Mouse (Mus musculus) left cerebral cortex, postnatal 25 days (tissue): ENCODE data around the gene Haao. TPM values are rescaled to one million over a fixed set of nuclear protein-coding genes. Genes with fewer than 3 reads are reported as not detected.
A peak's percentile ranks its signal among the peaks of the same experiment; 100 is the strongest.
"Not testable (repeated sequence)": the region's sequence is repeated elsewhere in the genome, so short reads cannot be mapped to it uniquely, and the experiment has no call there.

Experiments used
- DNase-seq, 2 experiments: peaks; one replicate each; pipeline ENCODE4 v3.0.0; 2022; ENCODE audit warnings: low spot score in 2 of 2, mixed read lengths in 1 of 2
- intact Hi-C: fragments of 180-260 bp; cut with DNase I; formaldehyde crosslinking; loops from one replicate; pipeline ENCODE4 v1.15.1; 2025
- total RNA-seq, 2 experiments: library from RNA; stranded (reverse); gene quantifications; 2 replicates each; pipeline ENCODE4 v1.2.3; 2021

The Haao gene
- total RNA-seq, 2 experiments from 2014 or later, result not detected

DNA sequence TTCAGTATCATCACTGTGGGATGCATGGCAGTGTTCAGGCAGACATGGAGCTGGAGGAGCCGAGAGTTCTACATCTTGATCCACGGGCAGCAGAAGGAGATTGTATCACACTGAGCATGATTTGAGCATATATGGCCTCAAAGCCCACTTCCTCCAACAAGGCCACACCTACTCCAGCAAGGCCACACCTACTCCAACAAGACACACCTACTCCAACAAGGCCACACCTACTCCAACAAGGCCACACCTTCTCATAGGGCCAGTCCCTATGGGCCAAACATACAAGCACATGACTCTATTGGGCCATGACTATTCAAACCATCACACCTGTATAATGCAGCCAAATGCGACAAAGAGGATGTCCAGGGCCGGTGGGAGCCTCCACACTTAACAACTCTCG is 23.6 kb upstream of the Haao start:
- no peak for DNase-seq
- intact Hi-C loops, result no loop called here

DNA sequence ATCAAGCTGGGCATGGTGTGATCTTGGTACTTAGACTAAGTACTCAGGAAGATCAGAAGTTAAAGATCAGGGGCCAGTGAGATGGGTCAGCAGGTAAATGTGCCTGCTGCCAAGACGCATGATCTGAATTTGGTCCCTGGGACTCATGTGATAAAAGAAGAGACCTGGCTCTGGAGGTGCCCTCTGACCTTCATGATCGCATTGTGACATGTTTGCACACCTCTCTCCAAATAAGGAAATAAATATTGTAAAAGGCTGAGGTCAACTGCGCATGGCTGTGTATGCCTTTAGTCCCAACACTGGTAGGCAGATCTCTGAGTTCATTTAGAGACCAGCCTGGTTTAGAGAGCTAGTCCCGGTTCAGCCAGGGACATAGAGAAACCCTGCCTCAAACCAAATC is 22.6 kb upstream of the Haao start:
- intact Hi-C loops, result no loop called here
- DNase-seq, result no peak

DNA sequence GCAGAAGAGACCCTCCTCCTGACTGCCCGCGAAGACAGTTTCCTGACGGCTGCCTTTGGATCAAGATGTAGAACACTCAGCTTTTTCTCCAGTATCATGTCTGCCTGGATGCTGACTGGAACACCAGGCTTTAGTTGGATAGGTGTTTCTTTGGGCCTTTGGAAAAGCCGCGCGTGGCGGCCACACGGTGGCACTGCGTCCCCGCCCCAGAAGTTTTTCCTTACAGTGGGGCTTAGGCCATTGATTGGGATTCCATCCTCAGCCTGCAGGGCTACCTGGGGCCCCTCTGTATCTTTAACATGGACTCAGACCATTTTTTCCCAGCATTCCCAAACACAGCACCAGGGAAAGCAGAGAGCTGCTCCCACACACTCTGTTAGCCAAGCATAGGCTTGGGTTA is 18.8 kb upstream of the Haao start:
- DNase-seq, result no peak
- intact Hi-C loops, result no loop called here

DNA sequence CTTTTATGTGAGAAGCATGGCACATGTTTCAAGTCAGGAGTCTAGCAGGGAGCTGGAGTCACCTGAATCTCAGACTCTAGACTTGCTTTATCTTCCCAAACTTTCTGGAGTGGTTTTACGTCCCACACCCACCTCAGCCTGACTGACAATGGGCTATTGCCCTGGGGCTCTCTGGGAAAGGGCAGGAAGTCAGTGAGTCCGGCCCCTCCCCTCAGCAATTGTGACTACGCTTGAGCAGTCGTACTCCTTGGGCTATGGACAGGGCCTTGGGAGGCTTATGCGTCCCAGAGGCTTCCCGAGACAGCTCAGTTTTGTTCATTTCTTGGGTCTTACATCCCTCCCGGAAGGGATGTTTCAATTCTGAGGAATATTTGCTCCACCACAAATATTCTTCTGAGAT is 17.6 kb upstream of the Haao start:
- no peak for DNase-seq
- intact Hi-C loops, result no loop called here

DNA sequence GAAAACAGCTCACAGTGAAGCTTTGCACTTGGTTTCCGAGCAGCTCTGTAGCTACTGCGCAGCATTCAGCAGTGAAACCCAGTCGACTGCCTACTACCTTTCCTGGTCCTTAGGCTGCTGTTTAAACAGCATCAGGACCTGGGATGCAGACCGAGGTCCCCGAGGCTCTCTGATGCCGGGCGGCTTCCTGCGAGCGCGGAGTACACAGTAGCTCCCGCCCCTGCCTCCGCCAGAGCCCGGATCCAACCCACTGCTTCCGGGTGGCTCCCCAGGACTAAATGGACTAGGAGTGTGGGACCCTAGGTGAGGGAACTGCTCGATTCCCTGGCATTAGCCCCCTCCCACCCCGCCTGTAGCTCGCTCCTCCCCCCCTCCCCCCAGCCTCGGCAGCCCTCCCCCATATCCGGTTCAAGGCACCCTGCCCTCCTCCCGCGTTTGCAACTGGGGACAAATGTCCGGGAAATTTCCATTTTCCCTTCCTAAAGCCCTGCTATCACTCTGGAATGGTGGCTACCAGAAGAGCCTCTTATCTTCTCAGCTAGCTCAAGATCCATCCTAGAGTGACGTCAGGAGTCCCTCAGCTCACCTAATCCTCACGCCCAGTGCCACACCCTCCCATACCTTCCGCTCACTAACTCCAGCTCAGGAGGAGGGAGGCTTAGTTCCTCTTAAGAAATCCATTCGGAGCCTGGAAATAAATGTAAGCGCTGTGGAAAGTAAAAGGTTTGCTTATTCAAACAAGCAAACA is 14.5 kb upstream of the Haao start:
- intact Hi-C loops, result no loop called here
- DNase-seq, result peak; percentile 52 to 71

DNA sequence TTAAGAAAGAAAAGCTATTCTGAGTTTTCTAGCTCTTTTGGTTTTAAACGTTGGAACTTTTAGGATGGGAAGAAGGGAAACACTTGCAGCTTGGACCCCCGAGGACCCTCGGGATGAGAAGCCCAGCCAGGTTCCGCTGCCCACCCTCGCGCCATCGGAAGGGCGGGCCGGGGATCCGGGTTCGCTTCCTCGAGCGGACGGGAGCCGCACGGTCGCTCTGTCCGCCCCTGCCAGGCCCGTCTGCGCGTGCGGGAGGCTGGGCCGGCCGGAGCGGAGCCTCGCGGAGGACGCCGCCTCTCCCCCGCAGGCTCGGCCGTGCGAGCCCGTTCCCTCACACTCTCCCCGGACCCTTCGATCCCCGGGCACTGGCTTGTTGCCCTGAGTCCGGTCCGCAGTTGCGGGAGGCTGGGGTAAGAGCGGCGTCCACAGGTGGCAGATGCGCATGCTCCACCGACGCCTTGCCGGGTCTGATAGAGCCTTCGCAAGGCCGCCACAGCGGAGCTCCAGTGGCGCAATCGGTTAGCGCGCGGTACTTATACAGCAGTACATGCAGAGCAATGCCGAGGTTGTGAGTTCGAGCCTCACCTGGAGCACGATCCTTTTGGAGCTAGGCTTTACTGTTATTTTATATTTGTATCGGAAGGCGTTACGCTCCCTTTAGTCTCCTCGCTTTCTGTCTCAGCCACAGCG is 13.8 kb upstream of the Haao start:
- peak; percentile 98 for DNase-seq
- intact Hi-C loops, result no loop called here

DNA sequence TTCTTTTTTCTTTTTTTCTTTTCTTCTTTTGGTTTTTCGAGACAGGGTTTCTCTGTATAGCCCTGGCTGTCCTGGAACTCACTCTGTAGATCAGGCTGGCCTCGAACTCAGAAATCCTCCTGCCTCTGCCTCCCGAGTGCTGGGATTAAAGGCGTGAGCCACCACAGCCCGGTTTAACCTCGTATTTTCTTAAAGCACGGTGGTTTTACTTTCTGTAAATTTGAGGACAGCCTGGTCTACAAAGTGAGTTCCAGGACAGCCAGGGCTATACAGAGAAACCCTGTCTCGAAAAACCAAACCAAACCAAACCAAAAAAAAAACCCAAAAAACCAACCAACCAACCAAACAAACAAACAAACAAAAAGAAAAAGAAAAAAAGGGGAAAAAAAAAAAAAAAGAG is 13.2 kb upstream of the Haao start:
- intact Hi-C loops, DNase-seq: not testable (repeated sequence)

DNA sequence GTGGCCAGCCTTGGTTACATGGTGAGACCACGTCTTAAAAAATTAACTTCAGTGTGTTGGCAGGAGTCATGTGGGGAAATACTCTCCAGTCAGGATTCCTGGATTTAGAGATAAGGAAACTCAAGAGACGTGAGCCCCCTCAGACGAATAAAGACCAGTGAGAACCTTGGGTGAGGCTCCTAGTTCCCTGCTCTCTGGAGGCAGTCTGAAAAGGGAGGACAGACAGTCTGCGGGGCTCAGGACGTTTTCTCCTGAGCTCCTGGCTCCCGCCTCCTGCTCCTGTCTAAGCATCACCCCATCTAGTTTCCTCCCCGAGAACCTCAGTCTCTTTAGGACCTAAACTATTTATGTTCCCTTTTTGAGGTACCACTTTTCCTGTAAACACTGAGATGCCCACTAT is 12.5 kb upstream of the Haao start:
- DNase-seq, result peak in 1 of 2 experiments; percentile 40
- intact Hi-C loops, result no loop called here

DNA sequence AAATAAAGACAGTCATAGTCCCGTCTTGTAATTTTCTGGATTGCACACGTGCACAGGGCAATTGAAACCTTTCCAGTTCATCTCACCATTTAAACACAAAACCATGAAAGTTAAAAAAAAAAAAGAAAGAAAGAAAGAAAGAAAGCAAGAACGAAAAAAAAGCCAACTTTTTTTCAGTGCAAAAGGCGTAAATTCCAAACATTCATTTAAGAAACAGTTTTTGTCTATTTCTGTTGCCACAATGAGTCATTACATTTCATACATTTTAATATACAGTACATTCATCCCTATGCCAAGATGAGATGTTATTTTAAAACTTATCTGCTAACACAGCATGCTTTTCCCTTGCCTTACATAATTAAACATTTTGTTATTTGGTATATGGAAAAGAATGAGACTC is 11.9 kb upstream of the Haao start:
- peak in 1 of 2 experiments; percentile 42 for DNase-seq
- intact Hi-C loops, result loop anchor here (5.0 kb wide), 1 partner anchor 77 kb away; no protein-coding TSS in a partner anchor

DNA sequence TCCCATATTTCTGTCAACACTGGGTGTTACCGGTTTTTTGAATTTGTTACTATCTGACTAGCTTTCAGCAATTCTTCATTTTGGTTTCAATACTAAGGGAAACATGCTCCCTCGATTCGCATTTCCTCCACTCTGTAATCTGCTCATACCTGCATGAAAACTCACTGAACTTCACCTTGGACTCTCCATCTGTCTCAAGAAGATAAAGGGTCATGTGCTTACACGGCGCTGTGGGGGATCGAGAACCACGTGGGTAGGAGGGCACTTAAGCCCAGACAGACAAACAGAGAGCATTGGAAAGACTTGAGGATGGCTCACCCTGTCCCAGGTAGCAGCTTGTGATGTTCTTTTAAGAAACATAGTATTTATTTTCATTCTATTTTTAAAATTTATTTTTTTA is 10.7 kb upstream of the Haao start:
- no peak for DNase-seq
- intact Hi-C loops, result loop anchor here (5.0 kb wide), 1 partner anchor 76 kb away; no protein-coding TSS in a partner anchor

DNA sequence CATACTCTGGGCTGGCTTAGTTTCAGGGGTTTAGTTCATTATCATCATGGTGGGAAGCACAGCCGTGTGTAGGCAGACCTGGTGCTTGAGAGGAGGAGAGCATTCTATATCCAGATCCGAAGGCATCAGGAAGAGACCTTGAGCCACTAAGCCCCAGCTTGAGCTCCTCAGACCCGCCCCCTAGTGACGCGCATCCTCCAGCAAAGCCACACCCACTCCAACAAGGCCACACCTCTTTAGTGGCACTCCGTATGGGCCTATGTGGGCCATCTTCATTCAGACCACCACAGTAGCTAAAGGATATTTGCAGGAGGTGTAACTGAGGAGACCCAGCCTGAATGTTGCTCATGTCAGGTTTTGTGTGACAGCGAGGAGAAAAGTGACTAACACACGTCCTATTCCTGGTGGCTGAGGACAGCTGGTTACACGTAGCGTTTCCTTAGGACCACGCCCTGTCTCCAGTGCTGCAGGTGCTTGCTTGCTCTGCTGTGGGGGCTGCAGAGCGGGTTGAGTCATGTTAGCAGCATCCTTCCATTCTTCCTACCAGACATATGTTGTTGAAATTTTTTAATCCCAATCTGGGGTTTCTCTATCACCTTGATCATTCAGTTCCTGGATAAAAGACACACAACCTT is 6.6 kb upstream of the Haao start:
- peak in 1 of 2 experiments; percentile 74 for DNase-seq
- intact Hi-C loops, result loop anchor here (5.0 kb wide), 2 partner anchors 207 to 827 kb away; no protein-coding TSS in a partner anchor

DNA sequence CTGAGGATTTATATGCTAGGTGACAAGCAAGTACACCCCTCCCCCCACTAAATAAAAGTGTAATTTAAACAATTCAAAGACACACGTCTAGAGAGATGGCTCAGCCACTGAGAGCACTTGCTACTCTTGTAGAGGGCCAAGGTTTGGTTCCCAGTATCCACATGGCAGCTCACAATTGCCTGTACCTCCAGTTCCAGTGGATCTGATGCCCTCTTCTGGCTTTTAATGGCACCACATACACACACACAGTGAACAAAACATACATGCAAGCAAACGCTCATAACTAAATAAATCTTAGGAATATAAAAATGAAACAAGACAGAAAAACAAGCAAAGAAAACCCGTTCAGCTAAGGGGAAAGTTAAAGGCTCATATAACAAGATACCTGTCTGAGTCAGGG is 6.1 kb upstream of the Haao start:
- DNase-seq, result no peak
- intact Hi-C loops, result loop anchor here (5.0 kb wide), 2 partner anchors 207 to 827 kb away; no protein-coding TSS in a partner anchor

DNA sequence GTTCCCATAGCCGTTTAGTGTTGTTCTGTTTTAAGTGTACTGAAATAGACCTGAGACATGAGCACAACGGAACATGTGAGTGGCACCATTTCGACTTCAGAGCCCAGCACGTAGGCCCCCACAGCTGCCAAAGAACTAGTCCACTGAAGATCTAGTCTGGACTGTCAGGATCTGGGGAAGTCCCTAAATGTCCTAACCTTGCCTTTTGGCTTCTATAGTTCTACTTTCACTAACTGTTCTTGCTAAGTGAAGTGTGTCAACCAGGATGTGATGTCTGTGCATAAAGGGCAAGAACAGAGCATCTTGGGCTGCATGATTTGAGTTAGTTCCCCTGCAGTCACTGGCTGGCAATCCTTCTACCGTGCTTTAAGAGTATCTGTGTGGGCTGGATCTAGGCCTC is 3.1 kb upstream of the Haao start:
- intact Hi-C loops, result loop anchor here (2.0 to 5.0 kb wide), 4 partner anchors 204 to 824 kb away; no protein-coding TSS in a partner anchor
- DNase-seq, result no peak

DNA sequence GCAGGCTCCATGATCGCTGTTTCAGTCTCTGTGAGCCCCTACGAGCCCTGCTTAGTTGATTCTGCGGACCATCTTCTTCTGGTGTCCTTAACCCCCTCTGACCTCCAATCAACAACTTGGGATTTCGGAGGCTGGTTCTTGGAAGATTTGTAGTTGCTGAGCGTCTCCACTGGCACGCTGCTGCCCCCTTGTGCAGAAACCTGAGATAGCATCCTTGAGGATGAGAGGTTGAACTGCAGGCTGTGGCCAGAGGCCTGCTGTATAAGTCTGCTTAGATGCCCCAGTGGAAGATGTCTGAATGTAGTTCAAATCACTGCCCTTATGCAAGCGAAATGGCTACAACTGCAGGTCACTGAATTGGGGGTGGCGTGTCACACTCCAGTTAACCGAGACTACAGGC is 2.7 kb upstream of the Haao start:
- intact Hi-C loops, result loop anchor here (2.0 to 5.0 kb wide), 4 partner anchors 203 to 823 kb away; no protein-coding TSS in a partner anchor
- DNase-seq, result peak; percentile 89 to 92

DNA sequence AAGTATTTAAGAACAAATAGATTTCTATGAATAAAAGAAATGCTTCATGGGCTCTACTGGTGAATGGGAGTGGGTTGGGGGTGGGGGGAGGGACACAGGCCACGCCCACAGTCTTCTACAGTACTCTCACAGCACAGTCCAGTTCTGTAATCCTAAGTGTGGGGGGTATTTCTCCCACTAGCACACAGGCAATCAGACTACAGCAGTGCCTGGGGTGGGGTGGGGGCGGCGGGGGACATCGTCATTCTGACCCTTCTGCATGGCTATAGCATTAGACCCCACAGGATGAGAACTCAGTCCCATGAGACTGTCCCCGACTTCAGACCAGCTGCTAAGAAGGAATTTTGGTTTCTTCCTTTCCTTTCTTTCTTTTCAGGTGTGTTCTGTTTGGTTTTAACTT is 2.0 kb upstream of the Haao start:
- intact Hi-C loops, result loop anchor here (2.0 to 5.0 kb wide), 5 partner anchors 202 to 822 kb away; no protein-coding TSS in a partner anchor
- no peak for DNase-seq

DNA sequence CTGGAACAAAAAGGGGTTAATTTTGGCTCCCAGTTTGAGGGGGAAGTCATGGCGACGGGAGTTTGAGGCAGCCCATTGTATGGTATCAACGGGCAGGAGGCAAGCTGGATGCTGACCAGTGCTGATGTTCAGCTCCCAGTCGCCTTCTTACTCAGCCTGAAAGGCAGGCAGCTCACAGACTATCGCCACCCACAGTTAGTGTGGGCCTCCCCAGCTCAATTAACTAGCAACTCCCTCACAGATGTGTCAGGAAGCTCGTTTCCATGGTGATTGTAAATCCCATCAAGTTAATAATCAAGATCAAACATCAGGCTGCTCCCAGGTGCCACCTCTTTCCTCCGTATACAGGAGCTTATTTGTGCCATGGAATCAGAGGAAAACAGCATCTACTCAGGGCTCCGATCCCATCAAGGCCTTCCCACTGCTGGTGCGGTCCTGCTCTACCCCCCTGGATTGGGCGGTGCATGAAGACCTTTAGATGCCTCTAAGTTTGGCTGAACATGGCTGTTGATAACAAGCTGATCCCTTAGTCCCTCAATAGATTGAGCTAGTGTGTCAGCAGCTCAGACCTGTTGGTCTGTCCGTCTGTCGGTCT is 1.4 kb upstream of the Haao start:
- no peak for DNase-seq
- intact Hi-C loops, result loop anchor here (5.0 kb wide), 1 partner anchor 337 kb away; no protein-coding TSS in a partner anchor

DNA sequence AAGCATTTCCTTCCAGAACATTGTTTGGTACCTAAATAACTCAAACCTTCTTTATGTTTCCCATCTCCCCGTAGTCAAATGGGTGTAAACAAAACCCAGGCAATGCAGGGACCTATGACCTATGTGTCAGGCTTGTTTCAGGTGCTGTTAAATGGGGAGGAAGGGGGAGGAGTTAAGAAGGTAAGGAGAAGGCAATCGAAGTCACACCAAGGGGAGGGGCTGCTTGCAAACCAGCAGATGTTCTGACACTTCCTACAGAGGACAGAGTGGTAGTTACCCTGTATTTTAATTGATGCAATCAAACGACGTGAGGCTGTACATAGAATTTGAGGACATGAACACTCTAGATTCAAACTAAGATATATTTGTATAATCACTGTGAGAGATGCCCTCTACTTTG is 719 bp upstream of the Haao start:
- no peak for DNase-seq
- intact Hi-C loops, result loop anchor here (5.0 kb wide), 1 partner anchor 336 kb away; no protein-coding TSS in a partner anchor

DNA sequence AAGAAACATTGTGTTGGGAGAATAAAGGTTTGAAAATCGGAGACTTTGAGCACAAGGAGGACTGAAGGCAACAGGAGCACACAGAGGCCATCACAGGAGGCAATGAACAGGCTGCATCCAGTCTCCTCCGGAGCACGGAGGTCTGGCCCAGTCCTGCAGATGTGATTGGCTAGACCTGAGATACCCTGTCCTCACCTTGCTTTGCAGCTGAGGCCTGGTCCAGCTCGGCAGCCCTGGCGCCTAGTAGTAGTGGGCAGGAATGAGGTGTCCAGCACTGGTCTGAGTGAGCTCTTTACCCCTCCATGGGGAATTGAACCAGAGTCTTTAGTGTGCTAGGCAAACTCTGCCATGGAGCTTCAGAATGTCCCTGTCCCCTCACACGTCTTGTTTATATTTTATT is 663 bp downstream of the Haao start:
- no peak for DNase-seq
- intact Hi-C loops, result loop anchor here (5.0 kb wide), 1 partner anchor 335 kb away; no protein-coding TSS in a partner anchor

DNA sequence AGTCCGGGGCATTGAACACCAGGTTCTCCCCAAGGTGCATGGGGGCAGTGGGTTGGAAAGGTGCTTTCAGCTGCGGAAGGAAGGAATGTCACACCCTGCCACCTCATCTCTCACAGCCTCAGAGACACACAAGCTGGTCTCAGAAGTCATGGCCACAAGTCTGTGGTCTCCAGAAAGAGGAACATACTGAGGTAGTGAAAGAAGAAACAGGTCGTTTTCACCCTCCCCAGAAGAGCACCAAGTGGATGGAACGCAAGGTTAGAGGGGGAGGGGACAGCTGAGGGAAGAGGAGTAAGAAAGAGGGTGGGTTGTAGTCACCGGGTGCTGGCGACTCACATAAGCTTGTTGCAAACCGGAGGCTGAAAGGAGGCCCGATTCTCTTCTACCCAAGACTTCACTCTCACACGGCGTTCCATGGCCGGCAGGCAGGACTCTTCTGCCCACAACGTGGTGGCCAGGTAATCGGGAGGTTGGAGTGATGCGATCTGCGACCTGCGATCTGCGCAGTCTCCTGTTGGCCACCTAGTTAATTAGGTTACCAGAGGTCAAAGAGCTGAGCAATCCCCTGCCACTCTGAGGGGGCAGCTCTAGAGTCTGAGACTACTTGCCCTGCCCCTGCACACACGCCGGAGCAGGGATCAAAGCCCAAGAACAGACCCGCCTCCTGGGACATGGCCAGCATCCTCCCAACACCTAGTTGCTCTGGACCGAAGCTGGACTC is 1.3 kb downstream of the Haao start:
- no peak for DNase-seq
- intact Hi-C loops, result loop anchor here (5.0 kb wide), 1 partner anchor 334 kb away; no protein-coding TSS in a partner anchor
